Mouse (Mus musculus) testis, adult 2 months (tissue): ENCODE data around the gene Tmtc1. TPM values are rescaled to one million over a fixed set of nuclear protein-coding genes. Genes with fewer than 3 reads are reported as not detected.

ENCODE experiments used
- H3K27ac ChIP-seq: fragments of 200-500 bp; 2 replicates; pipeline ENCODE4 v1.5.1; 2012; ENCODE audit warnings: low read depth, low read length; ENCODE audit not compliant: control insufficient read depth, insufficient read depth
- H3K27me3 ChIP-seq: fragments of 200-500 bp; 2 replicates; pipeline ENCODE4 v1.6.1; 2012; ENCODE audit warnings: mild to moderate bottlenecking, low read length, moderate library complexity; ENCODE audit not compliant: control insufficient read depth, insufficient read depth
- H3K36me3 ChIP-seq: fragments of 200-500 bp; 2 replicates; pipeline ENCODE4 v1.6.1; 2012; ENCODE audit warnings: mild to moderate bottlenecking, low read length; ENCODE audit not compliant: control insufficient read depth, insufficient read depth
- H3K4me1 ChIP-seq: fragments of 200-500 bp; 2 replicates; pipeline ENCODE4 v1.6.1; 2012; ENCODE audit warnings: low read length; ENCODE audit not compliant: control insufficient read depth, insufficient read depth
- H3K4me3 ChIP-seq: fragments of 200-500 bp; 2 replicates; pipeline ENCODE4 v1.5.1; 2012; ENCODE audit warnings: low read depth, mild to moderate bottlenecking, low read length, moderate library complexity, mixed read lengths; ENCODE audit not compliant: control insufficient read depth
- CTCF ChIP-seq: fragments of 200-500 bp; IDR thresholded peaks from 2 replicates; pipeline ENCODE4 v1.5.1; 2012; ENCODE audit warnings: low read depth, mild to moderate bottlenecking, inconsistent platforms, low read length, moderate library complexity; ENCODE audit not compliant: control insufficient read depth, insufficient read depth, insufficient replicate concordance
- POLR2A ChIP-seq: fragments of 200-500 bp; IDR thresholded peaks from 2 replicates; pipeline ENCODE4 v1.6.1; 2012; ENCODE audit warnings: low read depth, mild to moderate bottlenecking, inconsistent platforms, low read length, moderate library complexity; ENCODE audit not compliant: control insufficient read depth
- polyA plus RNA-seq: library from polyadenylated mRNA; depleted of rRNA; stranded (reverse); fragments of >200 nt; gene quantifications from 2 replicates; pipeline ENCODE4 v1.2.3, GENCODE M21; 2012

Gene Tmtc1
- polyA plus RNA-seq, 1 experiment, result 3.5 TPM

DNA sequence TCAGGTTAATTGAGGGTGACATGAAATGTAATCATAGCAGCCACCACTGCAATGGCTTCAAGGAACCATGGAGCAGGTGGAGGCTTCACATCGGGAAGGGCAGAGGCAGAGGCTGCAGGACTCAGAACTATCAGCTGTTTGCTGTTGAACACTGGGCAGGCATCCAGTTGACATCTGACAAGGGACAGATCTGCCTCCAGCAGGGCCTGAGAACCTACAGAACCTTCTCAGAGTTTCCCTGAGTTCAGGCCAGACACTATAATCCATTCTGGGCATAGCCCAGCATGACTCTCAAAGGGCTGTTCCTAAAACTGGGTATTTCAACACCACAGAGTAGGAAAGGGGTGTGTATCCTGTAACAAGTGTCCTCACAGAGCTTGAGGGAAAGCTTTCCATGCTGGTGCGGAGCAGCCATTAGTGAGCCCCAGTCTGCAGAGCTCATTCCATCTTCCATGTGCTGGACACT lies 23.8 kb upstream of the Tmtc1 start:
- Histone ChIP-seq H3K4me1 (no peaks in the 10 kb centered on the region), H3K36me3 (no peaks in the 10 kb centered on the region), H3K4me3 (no peak overlapping the region), H3K27me3 (no peaks in the 10 kb centered on the region), H3K27ac (no peak overlapping the region)
- TF ChIP-seq POLR2A, result no peak
- TF ChIP-seq CTCF, result no peak

GRCm38 (mm10) chr6:148467170-148467921 lies 23.2 kb upstream of the Tmtc1 start:
- Histone ChIP-seq H3K4me1 (no peaks in the 10 kb centered on the region), H3K4me3 (no peak overlapping the region), H3K27me3 (no peaks in the 10 kb centered on the region), H3K36me3 (no peaks in the 10 kb centered on the region), H3K27ac (no peak overlapping the region)
- TF ChIP-seq CTCF (no peak), POLR2A (no peak)

GRCm38 (mm10) chr6:148459636-148460035 lies 15.4 kb upstream of the Tmtc1 start:
- Histone ChIP-seq H3K4me1 (no peaks in the 10 kb centered on the region), H3K27ac (no peak overlapping the region), H3K27me3 (no peaks in the 10 kb centered on the region), H3K36me3 (no peaks in the 10 kb centered on the region), H3K4me3 (no peak overlapping the region)
- TF ChIP-seq POLR2A, result no peak
- TF ChIP-seq CTCF, result no peak

- Histone ChIP-seq H3K27ac (no peak overlapping the region), H3K4me1 (no peaks in the 10 kb centered on the region), H3K27me3 (no peaks in the 10 kb centered on the region), H3K36me3 (no peaks in the 10 kb centered on the region), H3K4me3 (no peak overlapping the region)
- TF ChIP-seq POLR2A, result no peak
- no peak for TF ChIP-seq CTCF
These were observed 11.3 kb upstream of the Tmtc1 start for GRCm38 (mm10) chr6:148455470-148455869.

GRCm38 (mm10) chr6:148454740-148455139 lies 10.6 kb upstream of the Tmtc1 start:
- Histone ChIP-seq H3K36me3 (no peaks in the 10 kb centered on the region), H3K27me3 (no peaks in the 10 kb centered on the region), H3K27ac (no peak overlapping the region), H3K4me1 (no peaks in the 10 kb centered on the region), H3K4me3 (no peak overlapping the region)
- TF ChIP-seq CTCF (no peak), POLR2A (no peak)

GRCm38 (mm10) chr6:148448151-148448550 lies 4.0 kb upstream of the Tmtc1 start:
- Histone ChIP-seq H3K4me3 (no peak overlapping the region), H3K36me3 (no peaks in the 10 kb centered on the region), H3K27me3 (no peaks in the 10 kb centered on the region; the same call in 1 of the 2 replicates), H3K27ac (no peak overlapping the region), H3K4me1 (peaks cover 8% of the 10 kb centered on the region)
- TF ChIP-seq CTCF (peak; percentile 46; the same call in 1 of the 2 replicates), POLR2A (no peak)

DNA sequence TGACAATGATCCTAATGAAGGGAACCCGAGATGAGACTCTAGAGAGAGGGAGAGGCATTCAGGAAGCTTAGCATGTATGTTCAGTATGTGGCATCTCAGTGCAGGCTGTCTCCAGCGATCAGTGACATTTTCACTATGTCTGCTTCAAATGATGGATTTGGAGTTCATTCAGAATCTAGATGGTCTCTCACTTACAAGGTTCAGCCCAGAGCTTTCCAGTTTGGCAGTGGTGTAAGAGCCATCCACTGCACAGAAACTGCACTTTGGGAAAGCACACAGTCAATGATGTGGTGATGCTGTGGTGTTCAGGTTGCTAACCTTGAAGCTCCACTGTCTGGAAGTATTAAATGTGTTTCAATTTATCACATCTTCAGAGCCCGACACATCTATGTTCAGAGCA lies 1.9 kb upstream of the Tmtc1 start:
- no peak overlapping the region for H3K27ac ChIP-seq
- H3K4me1 ChIP-seq, result peaks cover 11% of the 10 kb centered on the region
- no peaks in the 10 kb centered on the region; the same call in 1 of the 2 replicates for H3K27me3 ChIP-seq
- no peak for TF ChIP-seq CTCF
- no peak for TF ChIP-seq POLR2A
- no peak overlapping the region for H3K4me3 ChIP-seq
- H3K36me3 ChIP-seq, result no peaks in the 10 kb centered on the region
